8 mouse cellular contexts compared by ENCODE assay signal in genomic region chr4:21712147-21712546, GRCm38 (mm10). TPM values are rescaled to one million over a fixed set of nuclear protein-coding genes. Genes with fewer than 3 reads are reported as not detected.
DNase-seq lines count a peak whose midpoint lies in the region; ATAC-seq and TF ChIP-seq lines count a peak whose summit lies in the region.

No protein-coding gene starts in this region.

- no peaks in the 10 kb centered on the region for H3K4me1 ChIP-seq in intestine, embryonic 14.5 days (replicated peaks; ENCODE audit: control insufficient read depth, insufficient read depth, low read length)
- H3K4me1 ChIP-seq in liver, embryonic 14.5 days (replicated peaks; ENCODE audit: control insufficient read depth in 2 of 2, insufficient read depth in 2 of 2, low read length in 1 of 2), result no peaks in the 10 kb centered on the region

- H3K4me3 ChIP-seq in intestine, embryonic 14.5 days (ENCODE audit: low read depth, low read length), result no peak overlapping the region
- no peak overlapping the region for H3K4me3 ChIP-seq in liver, embryonic 14.5 days (ENCODE audit: insufficient read depth in 1 of 2, low read depth in 2 of 2, low read length in 2 of 2)

- H3K27me3 ChIP-seq in intestine, embryonic 14.5 days (replicated peaks; ENCODE audit: control insufficient read depth, insufficient read depth, low read length), result no peaks in the 10 kb centered on the region
- no peaks in the 10 kb centered on the region for H3K27me3 ChIP-seq in liver, embryonic 14.5 days (ENCODE audit: control insufficient read depth, insufficient read depth, low read length)

- H3K36me3 ChIP-seq in intestine, embryonic 14.5 days (ENCODE audit: control insufficient read depth, insufficient read depth, low read length), result no peaks in the 10 kb centered on the region
- no peaks in the 10 kb centered on the region for H3K36me3 ChIP-seq in liver, embryonic 14.5 days (replicated peaks; ENCODE audit: control insufficient read depth, insufficient read depth, low read depth)

- WGBS in intestine, embryonic 14.5 days, result 3% methylated on average over 13 of the region's 13 CpGs
- 6% methylated on average over 13 of the region's 13 CpGs for WGBS in liver, embryonic 14.5 days (ENCODE audit: insufficient replicate concordance)

- no peak overlapping the region for H3K9ac ChIP-seq in intestine, embryonic 14.5 days (ENCODE audit: low read length)
- H3K9ac ChIP-seq in liver, embryonic 14.5 days (replicated peaks), result no peak overlapping the region

- no peak overlapping the region for H3K27ac ChIP-seq in intestine, embryonic 14.5 days (ENCODE audit: low read depth)
- no peak overlapping the region for H3K27ac ChIP-seq in liver, embryonic 14.5 days

- peak overlapping the region; percentile 25; the same call in 1 of the 2 replicates for H3K4me2 ChIP-seq in intestine, embryonic 14.5 days (ENCODE audit: low read length)
- no peak overlapping the region for H3K4me2 ChIP-seq in liver, embryonic 14.5 days (ENCODE audit: low read depth)

- TF ChIP-seq CTCF in liver, embryonic 14.5 days (IDR thresholded peaks at IDR 0.05; ENCODE audit: low read depth), result no peak

- no peaks in the 10 kb centered on the region for H3K9me3 ChIP-seq in intestine, embryonic 14.5 days (ENCODE audit: control insufficient read depth, low read length)
- no peaks in the 10 kb centered on the region for H3K9me3 ChIP-seq in liver, embryonic 14.5 days (ENCODE audit: control insufficient read depth, low read length)

- TF ChIP-seq EP300 in liver, embryonic 14.5 days (IDR thresholded peaks at IDR 0.05; ENCODE audit: low read depth), result no peak

- peak; percentile 21 for DNase-seq in layer of hippocampus, adult 11-12 months (ENCODE audit: low spot score)
- no peak for DNase-seq in layer of hippocampus, postnatal 36 days
- peak; percentile 94 for DNase-seq in intestine, embryonic 14.5 days (ENCODE audit: low spot score)
- DNase-seq in liver, embryonic 14.5 days (ENCODE audit: low read depth in 3 of 3, low spot score in 3 of 3), result peak; percentile 54 to 60 (median 55)
- DNase-seq in natural killer cell, adult 2 months (ENCODE audit: low spot score in 2 of 2), result peak; percentile 29 to 63
- peak; percentile 87 for DNase-seq in testis, postnatal 10 days (ENCODE audit: low spot score)

- ATAC-seq in common myeloid progenitor, adult 5-6 weeks (replicated peaks; ENCODE audit: low read depth, poor library complexity, severe bottlenecking), result peak; percentile 100
- ATAC-seq in granulocyte monocyte progenitor cell, adult 5-6 weeks (replicated peaks; ENCODE audit: poor library complexity, severe bottlenecking), result peak; percentile 100
- ATAC-seq in intestine, embryonic 14.5 days (replicated peaks; ENCODE audit: low FRiP score, low TSS enrichment, low read depth), result peak; percentile 91
- peak; percentile 21; the same call in 1 of the 2 replicates for ATAC-seq in liver, embryonic 14.5 days (ENCODE audit: insufficient read depth)

RNA-seq across cellular contexts. Expression of gene Ccnc, which starts 15.4 kb away (rescaled TPM):
- total RNA-seq in layer of hippocampus, postnatal 36 days (2021), result 10 to 100 TPM; 39.3 to 42.2 TPM
- total RNA-seq in common myeloid progenitor, adult 5-6 weeks (2017), result 28.0 and 32.1 TPM in 2 replicates
- 22.2 and 31.3 TPM in 2 replicates for total RNA-seq in granulocyte monocyte progenitor cell, adult 5-6 weeks (2014; fragmentation: Nextera tagmentation)
- total RNA-seq in granulocyte monocyte progenitor cell, adult 5-6 weeks (2017), result 34.0 and 41.4 TPM in 2 replicates
- 36.9 and 40.6 TPM in 2 replicates for polyA plus RNA-seq in intestine, embryonic 14.5 days (2014; fragmentation: Nextera tagmentation; extraction: Ambion mirVana)
- polyA plus RNA-seq in liver, embryonic 14.5 days (2012; rRNA removed), result 4.8 and 6.4 TPM in 2 replicates
- polyA plus RNA-seq in liver, embryonic 14.5 days (2014; fragmentation: Nextera tagmentation; extraction: Ambion mirVana), result 23.0 and 25.3 TPM in 2 replicates

RNA-seq across cellular contexts. Expression of gene Prdm13, which starts 26.4 kb away (rescaled TPM):
- not detected for total RNA-seq in layer of hippocampus, postnatal 36 days (2021)
- total RNA-seq in common myeloid progenitor, adult 5-6 weeks (2017), result not detected in 2 replicates
- not detected in 2 replicates for total RNA-seq in granulocyte monocyte progenitor cell, adult 5-6 weeks (2014; fragmentation: Nextera tagmentation)
- total RNA-seq in granulocyte monocyte progenitor cell, adult 5-6 weeks (2017), result not detected in 2 replicates
- polyA plus RNA-seq in intestine, embryonic 14.5 days (2014; fragmentation: Nextera tagmentation; extraction: Ambion mirVana), result not detected in 2 replicates
- not detected in 2 replicates for polyA plus RNA-seq in liver, embryonic 14.5 days (2012; rRNA removed)
- not detected in 2 replicates for polyA plus RNA-seq in liver, embryonic 14.5 days (2014; fragmentation: Nextera tagmentation; extraction: Ambion mirVana)

RNA-seq across cellular contexts. Expression of gene Usp45, which starts 54.8 kb away (rescaled TPM):
- 10 to 100 TPM; 51.2 to 58.8 TPM for total RNA-seq in layer of hippocampus, postnatal 36 days (2021)
- 17.6 and 29.0 TPM in 2 replicates for total RNA-seq in common myeloid progenitor, adult 5-6 weeks (2017)
- 15.3 and 29.5 TPM in 2 replicates for total RNA-seq in granulocyte monocyte progenitor cell, adult 5-6 weeks (2014; fragmentation: Nextera tagmentation)
- 12.0 and 14.4 TPM in 2 replicates for total RNA-seq in granulocyte monocyte progenitor cell, adult 5-6 weeks (2017)
- polyA plus RNA-seq in intestine, embryonic 14.5 days (2014; fragmentation: Nextera tagmentation; extraction: Ambion mirVana), result 9.9 and 11.1 TPM in 2 replicates
- polyA plus RNA-seq in liver, embryonic 14.5 days (2012; rRNA removed), result 6.8 and 9.8 TPM in 2 replicates
- 15.1 and 16.3 TPM in 2 replicates for polyA plus RNA-seq in liver, embryonic 14.5 days (2014; fragmentation: Nextera tagmentation; extraction: Ambion mirVana)

RNA-seq across cellular contexts. Expression of gene Tstd3, which starts 54.9 kb away (rescaled TPM):
- total RNA-seq in layer of hippocampus, postnatal 36 days (2021), result 10 to 100 TPM; 25.4 to 26.7 TPM
- total RNA-seq in common myeloid progenitor, adult 5-6 weeks (2017), result 5.3 and 6.9 TPM in 2 replicates
- 9.1 and 11.7 TPM in 2 replicates for total RNA-seq in granulocyte monocyte progenitor cell, adult 5-6 weeks (2014; fragmentation: Nextera tagmentation)
- 11.8 and 13.1 TPM in 2 replicates for total RNA-seq in granulocyte monocyte progenitor cell, adult 5-6 weeks (2017)
- polyA plus RNA-seq in intestine, embryonic 14.5 days (2014; fragmentation: Nextera tagmentation; extraction: Ambion mirVana), result 14.3 and 17.8 TPM in 2 replicates
- 4.3 and 8.0 TPM in 2 replicates for polyA plus RNA-seq in liver, embryonic 14.5 days (2012; rRNA removed)
- polyA plus RNA-seq in liver, embryonic 14.5 days (2014; fragmentation: Nextera tagmentation; extraction: Ambion mirVana), result 15.0 and 16.2 TPM in 2 replicates

Comparison
In these comparisons a context has a peak if more than half of its experiments do, and no peak if none do; other contexts are left out.
1. DNase-seq: peak in layer of hippocampus, adult 11-12 months (single experiment), intestine, embryonic 14.5 days (single experiment), liver, embryonic 14.5 days (3 of 3), natural killer cell, adult 2 months (2 of 2) and testis, postnatal 10 days (single experiment); none in layer of hippocampus, postnatal 36 days (0 of 2).
2. ATAC-seq: peak in every context shown above with its lines; median percentile 100 in common myeloid progenitor, adult 5-6 weeks; 100 in granulocyte monocyte progenitor cell, adult 5-6 weeks; 91 in intestine, embryonic 14.5 days; 21 in liver, embryonic 14.5 days.